8 mouse cellular contexts compared by ENCODE assay signal in genomic region chr2:163644047-163644446, GRCm38 (mm10). TPM values are rescaled to one million over a fixed set of nuclear protein-coding genes. Genes with fewer than 3 reads are reported as not detected.
DNase-seq lines count a peak whose midpoint lies in the region; ATAC-seq and TF ChIP-seq lines count a peak whose summit lies in the region.

No protein-coding gene starts in this region.

- H3K4me2 ChIP-seq in hindbrain, embryonic 16.5 days (ENCODE audit: low read length): peak overlapping the region; percentile 62

- no peaks in the 10 kb centered on the region for H3K9me3 ChIP-seq in hindbrain, embryonic 16.5 days (ENCODE audit: control insufficient read depth, low read length)

- intact Hi-C loops in left cerebral cortex, postnatal 10 days (cut with DNase I): no loop called here

- H3K4me1 ChIP-seq in bone marrow, adult 2 months (ENCODE audit: control insufficient read depth, insufficient read depth, low read length): peaks cover 2% of the 10 kb centered on the region; the same call in 1 of the 2 replicates
- H3K4me1 ChIP-seq in hindbrain, embryonic 16.5 days (ENCODE audit: control insufficient read depth, insufficient read depth, low read depth, low read length): peaks cover 19% of the 10 kb centered on the region

- H3K36me3 ChIP-seq in hindbrain, embryonic 16.5 days (ENCODE audit: control insufficient read depth, insufficient read depth, low read length): no peaks in the 10 kb centered on the region

- WGBS in bone marrow, adult 2 months: under 1% methylated on average over 4 of the region's 4 CpGs
- 5% methylated on average over 4 of the region's 4 CpGs for WGBS in hindbrain, embryonic 16.5 days

- peak overlapping the region; percentile 84 for H3K4me3 ChIP-seq in layer of hippocampus, adult 2 months
- peak overlapping the region; percentile 95 for H3K4me3 ChIP-seq in bone marrow, adult 2 months (replicated peaks; ENCODE audit: control insufficient read depth, low read depth, low read length)
- peak overlapping the region; percentile 90 for H3K4me3 ChIP-seq in hindbrain, embryonic 16.5 days (ENCODE audit: low read length)

- no peak for TF ChIP-seq POLR2A in bone marrow, adult 2 months (IDR thresholded peaks at IDR 0.05; ENCODE audit: borderline replicate concordance, control insufficient read depth, low read depth, low read length)

- H3K9ac ChIP-seq in hindbrain, embryonic 16.5 days (ENCODE audit: low read depth, low read length): peak overlapping the region; percentile 96

- peak overlapping the region; percentile 98 for H3K27ac ChIP-seq in layer of hippocampus, adult 2 months
- H3K27ac ChIP-seq in bone marrow, adult 2 months (ENCODE audit: control insufficient read depth, insufficient read depth, low read depth, low read length, poor library complexity): peak overlapping the region; percentile 100
- peak overlapping the region; percentile 98; the same call in 1 of the 2 replicates for H3K27ac ChIP-seq in hindbrain, embryonic 16.5 days (ENCODE audit: low read depth, low read length)

- no peak for DNase-seq in layer of hippocampus, adult 2 months (ENCODE audit: low spot score in 2 of 2)
- DNase-seq in layer of hippocampus, adult 9-11 months: no peak
- peak; percentile 63 for DNase-seq in naive thymus-derived CD4-positive, alpha-beta T cell, adult 2 months (ENCODE audit: low read depth)
- DNase-seq in thymus, postnatal 10 days (ENCODE audit: low spot score in 2 of 2): no peak
- DNase-seq in frontal cortex, adult 2 months (ENCODE audit: extremely low spot score in 1 of 2, low spot score in 1 of 2): no peak
- DNase-seq in left cerebral cortex, postnatal 10 days (ENCODE audit: extremely low spot score in 1 of 2, low spot score in 2 of 2): no peak

- ATAC-seq in hindbrain, embryonic 16.5 days: no peak

- H3K27me3 ChIP-seq in hindbrain, embryonic 16.5 days (replicated peaks; ENCODE audit: control insufficient read depth, insufficient read depth, low read length): no peaks in the 10 kb centered on the region

- peak; percentile 62 for TF ChIP-seq CTCF in layer of hippocampus, adult 2 months (conservative IDR thresholded peaks at IDR 0.05)
- TF ChIP-seq CTCF in bone marrow, adult 2 months (IDR thresholded peaks at IDR 0.05; ENCODE audit: control insufficient read depth, insufficient read depth, low read length): no peak

RNA-seq across cellular contexts. Expression of gene Serinc3, which starts 0.9 kb away (rescaled TPM):
- 100 to 1,000 TPM; 198 to 204 TPM for total RNA-seq in layer of hippocampus, adult 2 months (2021)
- polyA plus RNA-seq in bone marrow, adult 2 months (2011; ENCODE audit: insufficient read depth, insufficient read length, low replicate concordance, missing spikeins): 328 and 366 TPM in 2 replicates
- polyA plus RNA-seq in hindbrain, embryonic 16.5 days (2015; fragmentation: Nextera tagmentation; extraction: Ambion mirVana): 38.6 and 41.2 TPM in 2 replicates
- 167 and 199 TPM in 2 replicates for polyA plus RNA-seq in frontal cortex, adult 2 months (2012; rRNA removed)
- 100 to 1,000 TPM; 213 to 225 TPM for total RNA-seq in left cerebral cortex, postnatal 10 days (2021)

RNA-seq across cellular contexts. Expression of gene Pkig, which starts 14.1 kb away (rescaled TPM):
- total RNA-seq in layer of hippocampus, adult 2 months (2021): 10 to 100 TPM; 93.7 to 93.9 TPM
- polyA plus RNA-seq in bone marrow, adult 2 months (2011; ENCODE audit: insufficient read depth, insufficient read length, low replicate concordance, missing spikeins): 109 and 152 TPM in 2 replicates
- polyA plus RNA-seq in hindbrain, embryonic 16.5 days (2015; fragmentation: Nextera tagmentation; extraction: Ambion mirVana): 126 and 127 TPM in 2 replicates
- 194 and 214 TPM in 2 replicates for polyA plus RNA-seq in frontal cortex, adult 2 months (2012; rRNA removed)
- total RNA-seq in left cerebral cortex, postnatal 10 days (2021): 10 to 100 TPM; 95.0 to 98.5 TPM

RNA-seq across cellular contexts. Expression of gene Ttpal, which starts 41.9 kb away (rescaled TPM):
- total RNA-seq in layer of hippocampus, adult 2 months (2021): 10 to 100 TPM; 49.0 to 50.4 TPM
- 11.5 and 19.8 TPM in 2 replicates for polyA plus RNA-seq in bone marrow, adult 2 months (2011; ENCODE audit: insufficient read depth, insufficient read length, low replicate concordance, missing spikeins)
- polyA plus RNA-seq in hindbrain, embryonic 16.5 days (2015; fragmentation: Nextera tagmentation; extraction: Ambion mirVana): 37.6 and 43.2 TPM in 2 replicates
- polyA plus RNA-seq in frontal cortex, adult 2 months (2012; rRNA removed): 44.2 and 47.2 TPM in 2 replicates
- total RNA-seq in left cerebral cortex, postnatal 10 days (2021): 10 to 100 TPM; 54.9 to 59.8 TPM
